Mouse (Mus musculus) v-Abl transformed pro-B cells (cell line): ENCODE measurements around the gene Farsa.

ENCODE experiments used
- in situ Hi-C, 2 experiments: fragments of 400-800 bp; cut with MboI; formaldehyde crosslinking; loops; one replicate each; pipeline ENCODE4 v1.15.1; 2025; ENCODE audit not compliant: unreplicated experiment in 2 of 2

The Farsa gene

DNA sequence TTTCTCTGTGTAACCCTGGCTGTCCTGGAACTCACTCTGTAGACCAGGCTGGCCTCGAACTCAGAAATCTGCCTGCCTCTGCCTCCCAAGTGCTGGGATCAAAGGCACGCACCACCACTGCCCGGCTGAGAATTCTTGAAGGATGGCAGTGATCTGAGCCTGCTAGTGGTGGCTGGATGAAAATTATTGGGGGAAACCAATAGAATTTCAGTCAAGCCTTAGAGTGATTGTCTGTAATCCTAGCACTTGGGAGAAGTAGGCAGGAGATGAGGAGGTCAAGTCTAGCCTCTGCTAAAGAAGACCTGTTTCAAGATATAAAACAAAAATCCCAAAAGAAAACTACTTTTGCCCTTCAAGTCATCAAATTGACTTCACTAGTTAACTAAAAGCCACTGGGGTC is 355 bp upstream of the Farsa start:
- in situ Hi-C loops = no loop called here

DNA sequence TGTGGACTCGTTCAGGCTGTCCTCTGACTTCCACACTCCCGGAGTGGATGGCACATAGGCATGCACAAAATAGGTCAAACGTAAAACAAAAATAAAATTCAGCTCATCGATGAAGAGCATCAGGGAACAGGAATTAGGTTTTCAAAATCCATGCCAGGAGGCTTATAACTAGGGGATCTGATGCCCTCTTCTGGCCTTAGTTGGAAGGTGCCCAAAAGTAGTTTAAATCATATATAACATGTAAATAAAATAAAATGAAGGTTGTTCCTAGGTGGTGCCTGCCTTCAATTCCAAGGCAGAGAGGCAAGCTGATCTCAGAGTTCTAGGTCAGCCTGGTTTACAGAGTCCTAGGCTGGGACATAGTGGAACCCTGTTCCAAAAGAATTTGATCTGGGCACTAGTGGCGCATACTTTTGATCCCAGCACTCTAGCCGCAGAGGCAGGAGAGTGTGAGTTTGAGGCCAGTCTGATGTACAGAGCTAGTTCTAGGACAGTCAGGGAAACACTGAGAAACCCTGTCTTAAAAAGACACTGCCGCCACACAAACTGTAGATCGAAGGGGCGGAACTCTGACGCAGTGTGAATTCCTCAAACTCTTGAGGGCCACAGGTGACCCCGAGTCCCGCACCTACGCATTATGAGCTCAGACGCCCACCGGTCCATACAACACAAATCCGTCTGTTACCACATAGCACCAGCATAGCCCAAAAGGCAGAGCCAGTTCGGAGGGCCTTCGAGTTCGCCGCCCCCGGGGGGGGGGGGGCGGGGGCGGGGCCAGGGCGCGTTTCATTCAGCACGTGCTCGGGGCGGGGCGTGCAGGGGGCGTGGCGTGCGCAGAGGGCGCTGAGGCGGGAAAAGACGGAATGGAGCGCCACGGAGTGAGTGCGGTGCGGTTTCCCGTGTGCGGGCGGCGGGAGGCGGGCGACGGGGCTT is 14.9 kb downstream of the Farsa start, which contains the start of gene Syce2:
Gene Syce2, plus strand, starts transcription at position 736 of the 933 bp plus-strand sequence.
- in situ Hi-C loops = no loop called here

DNA sequence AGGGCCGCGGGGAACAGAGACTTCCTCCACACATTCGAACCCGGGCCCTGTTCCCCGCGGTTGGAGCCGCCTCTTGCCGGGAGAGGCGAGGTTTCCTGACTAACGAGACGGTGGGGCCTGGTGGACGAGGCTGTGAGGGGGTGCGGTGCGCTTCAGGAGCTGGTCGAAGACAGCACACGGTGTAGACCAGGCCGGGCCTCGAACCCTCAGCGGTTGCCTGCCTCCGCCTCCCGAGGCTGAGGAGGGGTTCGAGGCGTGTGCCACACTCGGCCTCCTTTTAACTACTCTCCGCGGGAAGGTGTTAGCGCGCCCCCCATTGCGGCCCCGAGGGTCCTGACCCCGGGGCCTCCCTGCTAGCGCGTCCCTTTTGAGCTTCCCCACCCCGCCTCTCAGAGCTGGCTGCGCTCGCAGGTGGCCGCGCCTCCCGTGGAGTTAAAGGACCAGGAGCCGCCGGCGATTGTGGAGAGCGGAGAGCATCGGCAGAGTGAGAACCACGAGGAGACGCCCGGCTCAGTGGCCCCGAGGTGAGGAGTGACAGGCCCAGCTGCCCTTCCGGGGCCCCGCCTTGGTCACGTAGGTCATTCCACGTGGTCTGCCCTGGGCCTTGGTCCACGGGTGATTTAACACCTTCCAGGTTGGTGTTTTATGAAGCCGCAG is 15.6 kb downstream of the Farsa start:
- in situ Hi-C loops = no loop called here

DNA sequence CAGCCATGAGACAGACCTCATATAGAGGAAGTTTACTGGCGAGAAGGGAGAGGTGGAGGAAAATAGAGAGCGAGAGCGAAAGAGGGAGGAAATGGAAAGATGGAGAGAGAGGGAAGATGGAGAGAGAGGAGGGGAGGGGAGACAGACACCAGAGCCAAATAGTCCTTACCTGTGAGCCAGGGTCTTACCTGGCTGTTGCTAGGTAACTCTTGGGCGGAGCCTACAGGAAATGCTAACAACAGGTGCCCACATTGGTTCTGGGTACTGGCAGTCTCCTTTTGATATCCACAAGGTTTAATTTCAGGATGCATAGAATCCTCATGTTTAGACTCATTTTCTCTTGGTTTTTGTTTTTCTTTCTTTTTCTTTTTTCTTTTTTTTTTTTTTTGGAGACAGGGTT is 16.2 kb downstream of the Farsa start:
- in situ Hi-C loops = no loop called here

DNA sequence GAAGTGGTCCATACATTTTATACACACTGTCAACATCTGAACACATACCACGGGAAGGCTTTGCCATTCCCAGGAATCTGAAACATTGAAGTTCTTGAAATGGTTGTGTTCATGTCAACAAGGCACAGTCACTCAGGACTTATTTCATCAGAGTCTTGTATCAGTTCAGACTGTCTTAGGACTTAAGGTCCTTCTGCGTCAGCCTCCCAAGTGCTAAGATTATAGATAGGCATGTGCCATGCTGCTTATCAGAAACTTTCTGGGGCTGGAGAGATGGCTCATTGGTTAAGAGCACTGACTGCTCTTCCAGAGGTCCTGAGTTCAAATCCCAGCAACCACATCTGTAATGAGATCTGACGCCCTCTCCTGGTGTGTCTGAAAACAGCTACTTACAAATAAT is 17.6 kb downstream of the Farsa start:
- in situ Hi-C loops = no loop called here

DNA sequence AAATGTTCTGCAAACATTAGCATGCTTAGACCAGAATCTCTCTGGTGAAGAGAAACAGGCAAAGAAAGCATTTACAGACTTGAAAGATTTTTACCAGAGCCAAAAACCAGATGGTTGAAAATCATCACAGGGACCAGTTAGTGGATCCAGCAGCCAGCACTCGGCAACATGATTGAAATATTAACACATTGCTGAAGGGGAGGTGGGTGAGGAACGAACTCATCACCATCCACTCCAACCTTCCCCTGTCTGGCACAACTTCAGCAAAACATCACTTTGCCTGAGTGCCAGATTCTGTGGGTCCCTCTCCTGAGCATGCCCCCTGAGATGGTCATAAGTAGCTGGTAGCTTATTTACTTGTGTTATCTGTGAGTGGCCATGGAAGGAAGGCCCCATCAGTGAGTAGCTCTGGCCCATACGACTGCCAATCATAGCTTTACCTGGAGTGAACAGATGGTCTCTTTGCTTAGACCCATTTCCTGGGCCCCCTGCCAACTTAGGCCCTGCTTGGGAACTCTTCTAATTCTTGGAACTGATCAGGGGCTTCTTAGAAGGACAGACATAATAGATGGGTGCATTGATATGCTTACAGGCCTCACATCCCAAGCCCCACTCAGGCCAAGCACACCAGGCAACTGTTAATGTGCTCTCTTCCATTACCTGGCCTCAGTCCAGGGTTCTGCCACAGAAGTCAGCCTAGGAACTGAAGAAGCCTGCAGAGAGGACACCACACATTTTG is 20.7 kb downstream of the Farsa start:
- in situ Hi-C loops = no loop called here

DNA sequence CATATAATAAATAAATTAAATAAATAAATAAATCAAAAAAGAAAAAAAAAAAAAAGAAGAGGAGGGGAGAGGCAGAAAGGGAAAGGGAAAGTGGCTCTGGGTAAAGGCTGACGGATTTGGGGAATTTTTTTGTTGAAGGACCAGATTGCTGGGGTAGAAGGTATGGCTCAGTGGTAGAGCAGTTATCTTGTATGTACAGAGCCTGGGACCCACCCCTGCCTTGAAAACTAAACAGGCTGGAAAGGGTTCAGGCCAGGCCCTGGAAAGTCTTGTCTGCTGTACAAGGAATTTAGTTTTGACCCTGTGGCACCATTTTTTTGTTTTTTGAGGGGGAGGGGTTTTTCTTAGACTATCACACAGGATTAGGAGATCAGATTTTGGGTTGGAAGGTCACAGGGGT is 22.1 kb downstream of the Farsa start:
- in situ Hi-C loops = no loop called here

DNA sequence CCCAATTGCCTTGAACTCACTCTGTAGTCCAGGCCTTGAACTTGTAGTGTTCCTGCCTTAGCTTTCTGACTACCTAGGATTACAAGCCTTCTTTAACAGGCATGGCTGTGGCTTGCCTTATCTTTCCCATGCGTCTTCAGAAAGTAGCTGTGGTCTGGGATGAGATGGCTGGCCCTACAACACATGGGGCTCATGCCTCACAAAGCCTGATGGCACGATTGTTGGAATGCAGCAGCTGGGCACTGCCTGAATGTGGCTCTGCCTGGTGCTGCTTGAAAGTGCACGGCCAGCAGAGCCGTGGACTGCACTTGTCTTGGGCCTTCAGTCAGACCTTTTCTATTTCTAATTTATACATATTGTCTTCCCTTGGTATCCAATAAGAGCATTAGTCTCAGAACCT is 27.9 kb downstream of the Farsa start:
- in situ Hi-C loops = no loop called here

DNA sequence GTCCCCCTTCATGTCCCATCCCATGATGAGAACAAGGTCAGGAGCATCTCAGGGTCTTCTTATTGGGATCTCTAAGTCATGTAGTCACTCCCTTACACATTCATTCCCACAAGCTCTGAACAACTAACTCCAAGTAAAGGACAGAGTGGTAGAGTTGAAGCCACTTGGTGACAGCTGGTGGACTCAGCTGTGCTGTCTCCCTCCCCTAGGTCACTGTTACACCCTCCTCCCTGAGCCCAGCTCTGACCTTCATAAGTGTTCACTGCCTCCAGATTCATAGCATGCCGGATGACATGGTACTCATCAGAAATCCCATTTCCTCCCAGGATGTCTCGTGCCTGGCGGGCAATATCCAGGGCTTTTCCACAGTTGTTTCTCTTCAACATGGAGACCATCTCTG is 31.5 kb downstream of the Farsa start:
- in situ Hi-C loops = no loop called here

DNA sequence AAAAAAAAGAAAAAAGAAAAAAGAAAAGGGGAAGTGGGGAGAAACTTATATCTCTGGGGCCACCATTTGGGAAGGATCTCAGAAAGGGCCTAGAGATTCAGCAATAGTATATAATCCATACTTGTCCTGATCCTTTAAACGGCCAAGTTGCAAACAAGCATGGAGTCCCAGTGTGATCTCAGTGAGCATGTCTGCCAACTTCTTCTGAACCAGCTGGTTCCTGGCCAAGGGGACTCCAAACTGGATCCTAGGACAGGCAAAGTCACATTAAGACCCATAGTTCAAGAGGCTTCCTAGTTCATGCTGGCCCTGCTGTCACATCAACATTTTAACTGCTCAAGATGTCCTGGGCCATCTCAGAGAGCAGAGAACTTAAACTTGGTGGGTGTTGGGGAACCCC is 32.4 kb downstream of the Farsa start:
- in situ Hi-C loops = no loop called here

DNA sequence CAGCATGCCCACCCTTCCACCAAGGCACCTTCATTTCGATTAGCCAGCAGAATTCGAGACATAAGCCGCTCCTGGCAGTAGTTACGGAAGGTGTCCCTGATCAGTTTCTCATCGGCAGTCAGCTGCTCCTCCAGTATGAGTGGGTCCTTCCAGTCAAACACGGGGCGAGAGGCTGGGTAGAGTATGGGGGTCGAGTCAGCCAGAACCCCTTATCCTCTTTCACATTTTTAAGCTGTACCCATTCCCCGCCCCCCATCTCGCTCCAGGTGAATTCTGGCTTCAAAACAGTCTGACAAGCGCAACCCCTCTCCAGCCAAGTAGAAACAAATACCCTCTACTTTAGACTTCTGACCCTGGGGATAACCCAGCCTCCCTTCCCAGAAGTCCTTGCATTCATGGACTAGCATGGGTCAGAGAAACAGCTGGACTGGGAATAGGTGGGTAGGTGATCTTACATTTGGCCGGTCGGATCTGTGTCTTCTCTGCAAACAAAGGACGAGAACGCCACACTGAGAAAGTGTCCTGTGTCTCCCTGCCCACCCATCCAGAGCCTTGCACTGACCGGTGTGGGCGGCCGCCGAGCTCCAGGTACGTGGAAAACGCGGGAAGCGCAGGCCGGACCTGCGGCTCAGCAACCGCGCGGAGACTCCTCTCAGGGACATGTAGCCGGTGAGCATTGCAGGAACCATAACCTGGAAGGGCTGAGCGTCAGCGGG is 36.4 kb downstream of the Farsa start:
- in situ Hi-C loops = no loop called here

DNA sequence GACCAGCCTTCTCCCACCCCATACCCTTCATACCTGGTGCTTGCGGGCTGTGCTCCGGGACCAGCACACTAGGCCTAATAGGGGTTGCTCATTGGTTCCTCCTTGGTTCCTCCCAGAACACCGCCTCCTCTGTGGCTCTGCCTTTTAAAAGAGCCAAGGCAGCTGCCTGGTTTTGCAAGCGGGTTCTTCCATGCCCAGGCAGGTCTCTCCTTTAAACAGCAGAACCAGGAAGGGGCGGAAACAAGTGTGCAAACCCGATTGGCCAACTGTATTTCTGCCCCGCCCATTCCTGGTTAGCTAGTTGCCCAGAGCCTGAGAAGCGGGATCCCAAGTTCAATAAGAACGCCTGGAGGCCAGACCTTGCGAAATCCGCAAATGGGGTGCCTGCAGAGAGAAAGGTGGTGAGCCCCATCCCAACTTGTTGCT is 36.9 kb downstream of the Farsa start, which contains the start of gene Gcdh:
Gene Gcdh, minus strand, starts transcription at position 213 of the 426 bp plus-strand sequence.
- in situ Hi-C loops = no loop called here

DNA sequence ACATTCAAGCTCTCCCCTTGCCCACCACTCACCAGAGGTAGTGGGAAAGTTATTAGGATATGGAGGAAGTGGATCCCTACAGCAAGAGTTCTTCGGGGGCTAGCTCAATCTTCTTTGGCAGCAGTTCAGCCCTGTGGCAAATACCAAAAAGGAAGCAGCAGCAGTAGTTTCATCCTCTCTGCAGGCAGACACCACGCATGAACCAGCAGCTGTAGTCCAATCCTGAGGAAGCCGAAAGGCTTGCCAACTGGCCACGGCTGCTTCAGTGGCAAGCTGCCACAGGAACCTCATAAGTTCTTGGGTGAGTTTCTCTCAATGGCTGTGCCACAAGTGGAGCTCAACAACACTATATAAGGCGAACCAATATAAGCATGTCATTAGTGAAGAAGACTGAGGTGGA is 39.2 kb downstream of the Farsa start:
- in situ Hi-C loops = no loop called here

DNA sequence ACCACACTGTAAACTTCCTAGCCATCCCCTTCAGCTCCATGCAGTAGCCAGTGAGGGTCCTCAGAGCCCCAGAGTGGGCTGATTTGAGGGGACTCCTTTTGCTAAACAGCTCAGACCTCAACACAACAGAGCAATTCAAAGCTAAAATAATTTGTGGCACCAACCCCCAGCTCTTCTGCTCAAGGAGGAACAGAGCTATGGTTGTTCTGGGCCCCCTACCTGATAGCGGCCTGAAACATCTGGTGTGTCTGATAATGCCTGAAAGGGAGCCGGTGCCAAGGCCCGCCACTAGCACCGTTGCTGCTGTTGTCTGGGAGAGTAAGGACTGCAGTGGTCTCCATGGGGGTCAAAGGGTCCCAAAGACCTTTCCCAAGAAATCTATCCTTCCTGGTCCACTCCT is 44.3 kb downstream of the Farsa start:
- in situ Hi-C loops = loop anchor here (10.0 kb wide), 3 partner anchors 56 to 306 kb away; partner anchors contain the start of genes Calr (in 1 of the 2) and Rad23a (in 1 of the 2)

DNA sequence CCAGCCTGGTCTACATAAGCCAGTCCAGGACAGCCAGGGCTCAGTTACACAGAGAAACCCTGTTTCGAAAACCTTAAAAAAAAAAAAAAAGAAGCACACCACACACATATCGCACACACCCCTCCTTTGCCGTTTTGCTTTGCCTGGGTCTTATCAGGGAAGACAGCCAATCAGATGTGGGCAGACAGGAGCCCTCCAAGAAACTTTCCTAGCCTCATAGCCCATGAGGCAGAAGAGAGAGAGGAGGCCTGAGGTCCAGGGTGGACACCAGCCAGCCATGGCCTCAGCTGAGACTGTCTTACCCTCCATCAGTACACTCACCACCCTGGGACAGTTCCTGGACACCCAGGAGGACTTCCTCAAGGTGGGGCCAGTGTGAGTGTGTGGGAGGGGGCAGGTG is 45.0 kb downstream of the Farsa start, which contains the start of gene Klf1:
Gene Klf1, plus strand, starts transcription at position 177 of the 400 bp plus-strand sequence.
- in situ Hi-C loops = loop anchor here (10.0 kb wide), 3 partner anchors 57 to 307 kb away; partner anchors contain the start of genes Calr (in 1 of the 2) and Rad23a (in 1 of the 2)

DNA sequence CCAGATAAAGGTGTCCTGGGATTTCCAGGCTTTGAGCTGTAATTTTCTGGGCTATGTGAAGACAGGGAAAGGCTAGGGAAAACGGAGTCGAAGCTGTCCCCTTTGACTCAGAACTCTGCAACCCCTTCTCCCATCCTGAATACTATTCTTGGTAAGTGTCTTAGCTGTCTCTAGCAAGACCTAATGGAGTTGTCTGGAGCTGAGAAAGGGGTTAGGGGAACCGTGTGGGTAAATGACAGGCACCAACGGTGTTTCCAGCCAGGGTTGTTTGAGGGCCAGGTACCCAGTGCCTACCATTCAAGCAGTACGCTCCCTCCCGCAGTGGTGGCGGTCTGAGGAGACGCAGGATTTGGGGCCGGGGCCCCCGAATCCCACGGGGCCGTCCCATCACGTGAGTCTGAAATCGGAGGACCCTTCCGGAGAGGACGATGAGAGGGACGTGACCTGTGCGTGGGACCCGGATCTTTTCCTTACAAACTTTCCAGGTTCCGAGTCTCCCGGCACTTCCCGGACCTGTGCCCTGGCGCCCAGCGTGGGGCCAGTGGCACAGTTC is 45.7 kb downstream of the Farsa start:
- in situ Hi-C loops = loop anchor here (10.0 kb wide), 3 partner anchors 58 to 308 kb away; partner anchors contain the start of genes Calr (in 1 of the 2) and Rad23a (in 1 of the 2)

DNA sequence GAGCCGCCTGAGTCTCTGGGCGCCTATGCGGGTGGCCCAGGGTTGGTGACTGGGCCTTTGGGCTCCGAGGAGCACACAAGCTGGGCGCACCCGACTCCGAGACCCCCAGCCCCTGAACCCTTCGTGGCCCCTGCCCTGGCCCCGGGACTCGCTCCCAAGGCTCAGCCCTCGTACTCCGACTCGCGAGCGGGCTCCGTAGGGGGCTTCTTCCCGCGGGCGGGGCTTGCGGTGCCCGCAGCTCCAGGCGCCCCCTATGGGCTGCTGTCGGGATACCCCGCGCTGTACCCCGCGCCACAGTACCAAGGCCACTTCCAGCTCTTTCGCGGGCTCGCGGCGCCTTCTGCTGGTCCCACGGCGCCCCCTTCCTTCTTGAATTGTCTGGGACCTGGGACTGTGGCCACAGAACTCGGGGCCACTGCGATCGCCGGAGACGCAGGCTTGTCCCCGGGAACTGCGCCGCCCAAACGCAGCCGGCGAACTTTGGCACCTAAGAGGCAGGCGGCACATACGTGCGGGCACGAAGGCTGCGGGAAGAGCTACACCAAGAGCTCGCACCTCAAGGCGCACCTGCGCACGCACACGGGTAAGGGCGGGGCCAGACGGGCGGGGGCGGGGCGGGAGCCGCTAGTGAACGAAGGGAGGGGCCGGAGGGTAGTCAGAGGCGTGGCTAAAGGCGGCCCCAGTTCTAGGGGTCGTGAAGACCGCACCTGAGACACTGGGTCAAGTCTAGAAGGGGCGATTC is 46.3 kb downstream of the Farsa start:
- in situ Hi-C loops = loop anchor here (10.0 kb wide), 3 partner anchors 58 to 308 kb away; partner anchors contain the start of genes Calr (in 1 of the 2) and Rad23a (in 1 of the 2)

DNA sequence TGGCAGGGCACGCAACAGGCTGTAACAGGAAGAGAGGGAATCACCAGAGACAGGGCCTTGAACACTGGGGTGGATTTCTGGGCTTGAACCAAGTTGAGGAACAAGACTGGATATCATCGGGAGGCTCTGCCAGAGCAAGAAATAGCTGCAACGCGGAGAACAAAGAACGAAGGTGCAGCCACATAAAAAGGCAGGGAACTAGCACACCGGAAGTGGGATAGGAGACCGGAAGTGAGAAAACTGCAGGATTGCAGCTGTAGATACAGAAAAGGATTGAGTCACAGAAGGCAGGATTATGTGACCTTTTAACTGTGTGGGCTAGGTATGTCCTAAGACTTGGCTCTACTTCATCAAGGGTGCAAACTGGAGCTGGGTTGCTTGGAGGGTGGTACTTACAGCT is 47.6 kb downstream of the Farsa start:
- in situ Hi-C loops = loop anchor here (10.0 kb wide), 3 partner anchors 60 to 310 kb away; partner anchors contain the start of genes Calr (in 1 of the 2) and Rad23a (in 1 of the 2)

DNA sequence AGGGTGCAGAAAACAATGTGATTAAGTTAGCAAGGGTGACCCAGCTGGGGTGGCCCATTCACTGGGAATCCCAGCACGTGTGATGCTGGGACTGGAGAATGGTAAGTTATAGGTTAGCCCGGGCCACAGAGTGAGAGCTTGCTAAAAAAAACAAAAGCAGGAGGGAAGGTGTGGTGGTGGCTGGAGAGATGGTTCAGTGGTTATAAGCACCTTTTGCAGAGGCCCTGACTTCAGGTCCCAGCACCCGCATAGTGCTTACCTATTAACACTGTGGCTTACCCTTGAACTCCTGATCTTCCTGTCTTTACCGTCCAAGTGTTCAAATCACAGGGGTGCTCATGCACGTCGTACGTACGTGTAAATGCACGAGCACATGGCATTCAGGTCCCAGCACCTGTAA is 50.2 kb downstream of the Farsa start:
- in situ Hi-C loops = loop anchor here (5.0 to 10.0 kb wide), 4 partner anchors 62 to 312 kb away; partner anchors contain the start of genes Rad23a (in 2 of the 2) and Calr (in 1 of the 2)
